Mouse (Mus musculus): ENCODE data around the gene Gpha2. TPM values are rescaled to one million over a fixed set of nuclear protein-coding genes. Genes with fewer than 3 reads are reported as not detected.
A peak's percentile ranks its signal among the peaks of the same experiment; 100 is the strongest.

The Gpha2 gene
- polyA plus RNA-seq, 1 experiment from 2014 or later, result not detected

- Histone ChIP-seq H3K36me3 (peaks cover 46% of the 10 kb centered on the region), H3K9me3 (replicated peaks) (no peaks in the 10 kb centered on the region), H3K4me1 (peaks cover 27% of the 10 kb centered on the region), H3K27me3 (ENCODE audit: low read depth, poor library complexity, severe bottlenecking) (no peaks in the 10 kb centered on the region), H3K27ac (replicated peaks) (no peak overlapping the region), H3K4me3 (peak overlapping the region; percentile 16; the same call in 1 of the 2 replicates)
- WGBS, result 85% methylated on average over 16 of the region's 16 CpGs
- no peak for DNase-seq (ENCODE audit: low spot score)
Observed at GRCm38 (mm10) chr19:6233647-6234046, 7.5 kb downstream of the Gpha2 start.

GRCm38 (mm10) chr19:6234337-6235083 is 8.3 kb downstream of the Gpha2 start:
- Histone ChIP-seq H3K4me3 (peak overlapping the region; percentile 83), H3K27ac (replicated peaks) (peak overlapping the region; percentile 94), H3K4me1 (peaks cover 27% of the 10 kb centered on the region), H3K36me3 (peaks cover 37% of the 10 kb centered on the region), H3K27me3 (ENCODE audit: low read depth, poor library complexity, severe bottlenecking) (no peaks in the 10 kb centered on the region), H3K9me3 (replicated peaks) (no peaks in the 10 kb centered on the region)
- no peak for DNase-seq (ENCODE audit: low spot score)
- WGBS, result 67% methylated on average over 11 of the region's 11 CpGs

- Histone ChIP-seq H3K36me3 (peaks cover 29% of the 10 kb centered on the region), H3K4me3 (peak within 1 kb of the TSS; percentile 83), H3K4me1 (peaks cover 27% of the 10 kb centered on the region), H3K9me3 (replicated peaks) (no peaks in the 10 kb centered on the region), H3K27me3 (ENCODE audit: low read depth, poor library complexity, severe bottlenecking) (no peaks in the 10 kb centered on the region), H3K27ac (replicated peaks) (peak within 1 kb of the TSS; percentile 94)
- peak; percentile 91 for DNase-seq (ENCODE audit: low spot score)
- WGBS, result 2% methylated on average over 48 of the region's 48 CpGs
Observed at GRCm38 (mm10) chr19:6235084-6236052, 9.2 kb downstream of the Gpha2 start, which contains the start of gene Ppp2r5b. TSS of gene Ppp2r5b (minus strand) at chr19:6235872.

GRCm38 (mm10) chr19:6236053-6236441 is 9.9 kb downstream of the Gpha2 start:
- H3K4me3 ChIP-seq, result peak overlapping the region; percentile 83
- DNase-seq (ENCODE audit: low spot score), result peak; percentile 90
- no peaks in the 10 kb centered on the region for H3K9me3 ChIP-seq (replicated peaks)
- WGBS, result under 1% methylated on average over 9 of the region's 9 CpGs
- peaks cover 22% of the 10 kb centered on the region for H3K36me3 ChIP-seq
- peaks cover 31% of the 10 kb centered on the region for H3K4me1 ChIP-seq
- H3K27ac ChIP-seq (replicated peaks), result peak overlapping the region; percentile 94
- H3K27me3 ChIP-seq (ENCODE audit: low read depth, poor library complexity, severe bottlenecking), result no peaks in the 10 kb centered on the region

- 74% methylated on average over 7 of the region's 7 CpGs for WGBS
- Histone ChIP-seq H3K4me1 (peaks cover 31% of the 10 kb centered on the region), H3K9me3 (replicated peaks) (no peaks in the 10 kb centered on the region), H3K27me3 (ENCODE audit: low read depth, poor library complexity, severe bottlenecking) (no peaks in the 10 kb centered on the region), H3K4me3 (0 out of 2 replicates have a peak overlapping the region, but pooled peaks have one; percentile 83), H3K27ac (replicated peaks) (peak overlapping the region; percentile 94), H3K36me3 (peaks cover 14% of the 10 kb centered on the region)
- DNase-seq (ENCODE audit: low spot score), result no peak
Observed at GRCm38 (mm10) chr19:6236842-6237241, 10.7 kb downstream of the Gpha2 start.

GRCm38 (mm10) chr19:6238740-6239139 is 12.6 kb downstream of the Gpha2 start:
- Histone ChIP-seq H3K9me3 (replicated peaks) (no peaks in the 10 kb centered on the region), H3K27ac (replicated peaks) (no peak overlapping the region), H3K27me3 (ENCODE audit: low read depth, poor library complexity, severe bottlenecking) (no peaks in the 10 kb centered on the region), H3K4me1 (peaks cover 49% of the 10 kb centered on the region), H3K36me3 (no peaks in the 10 kb centered on the region; the same call in 1 of the 2 replicates), H3K4me3 (no peak overlapping the region)
- DNase-seq (ENCODE audit: low spot score), result no peak

GRCm38 (mm10) chr19:6240136-6240535 is 14.0 kb downstream of the Gpha2 start:
- no peak overlapping the region for H3K4me3 ChIP-seq
- no peaks in the 10 kb centered on the region for H3K27me3 ChIP-seq (ENCODE audit: low read depth, poor library complexity, severe bottlenecking)
- peaks cover 9% of the 10 kb centered on the region for H3K36me3 ChIP-seq
- DNase-seq (ENCODE audit: low spot score), result no peak
- peak overlapping the region; percentile 15; the same call in 1 of the 2 replicates for H3K27ac ChIP-seq (replicated peaks)
- WGBS, result 79% methylated on average over 1 of the region's 1 CpGs
- H3K4me1 ChIP-seq, result peaks cover 35% of the 10 kb centered on the region
- H3K9me3 ChIP-seq (replicated peaks), result no peaks in the 10 kb centered on the region

GRCm38 (mm10) chr19:6240725-6241124 is 14.5 kb downstream of the Gpha2 start:
- Histone ChIP-seq H3K27me3 (ENCODE audit: low read depth, poor library complexity, severe bottlenecking) (no peaks in the 10 kb centered on the region), H3K4me1 (peaks cover 31% of the 10 kb centered on the region), H3K9me3 (replicated peaks) (no peaks in the 10 kb centered on the region), H3K4me3 (peak overlapping the region; percentile 70), H3K36me3 (peaks cover 15% of the 10 kb centered on the region), H3K27ac (replicated peaks) (peak overlapping the region; percentile 81)
- WGBS, result 42% methylated on average over 5 of the region's 5 CpGs
- DNase-seq (ENCODE audit: low spot score), result no peak

- peak within 1 kb of the TSS; percentile 70 for H3K4me3 ChIP-seq
- no peaks in the 10 kb centered on the region for H3K27me3 ChIP-seq (ENCODE audit: low read depth, poor library complexity, severe bottlenecking)
- WGBS, result under 1% methylated on average over 55 of the region's 55 CpGs
- peaks cover 23% of the 10 kb centered on the region for H3K36me3 ChIP-seq
- no peaks in the 10 kb centered on the region for H3K9me3 ChIP-seq (replicated peaks)
- peak within 1 kb of the TSS; percentile 81 for H3K27ac ChIP-seq (replicated peaks)
- H3K4me1 ChIP-seq, result peaks cover 28% of the 10 kb centered on the region
- peak; percentile 98 for DNase-seq (ENCODE audit: low spot score)
Observed at GRCm38 (mm10) chr19:6241274-6242107, 15.3 kb downstream of the Gpha2 start, which contains the start of gene Atg2a. TSS of gene Atg2a (plus strand) at chr19:6241668.

- Histone ChIP-seq H3K4me3 (peak overlapping the region; percentile 70), H3K27me3 (ENCODE audit: low read depth, poor library complexity, severe bottlenecking) (no peaks in the 10 kb centered on the region), H3K36me3 (peaks cover 31% of the 10 kb centered on the region), H3K9me3 (replicated peaks) (no peaks in the 10 kb centered on the region), H3K4me1 (peaks cover 22% of the 10 kb centered on the region), H3K27ac (replicated peaks) (peak overlapping the region; percentile 81)
- peak; percentile 22 for DNase-seq (ENCODE audit: low spot score)
- 6% methylated on average over 4 of the region's 4 CpGs for WGBS
Observed at GRCm38 (mm10) chr19:6242281-6242680, 16.1 kb downstream of the Gpha2 start.

- Histone ChIP-seq H3K4me3 (peak overlapping the region; percentile 70; the same call in 1 of the 2 replicates), H3K27ac (replicated peaks) (no peak overlapping the region), H3K4me1 (peaks cover 22% of the 10 kb centered on the region), H3K27me3 (ENCODE audit: low read depth, poor library complexity, severe bottlenecking) (no peaks in the 10 kb centered on the region), H3K9me3 (replicated peaks) (no peaks in the 10 kb centered on the region), H3K36me3 (peaks cover 40% of the 10 kb centered on the region)
- no peak for DNase-seq (ENCODE audit: low spot score)
- WGBS, result 82% methylated on average over 5 of the region's 5 CpGs
Observed at GRCm38 (mm10) chr19:6243226-6243625, 17.0 kb downstream of the Gpha2 start.

GRCm38 (mm10) chr19:6245806-6246205 is 19.6 kb downstream of the Gpha2 start:
- H3K27ac ChIP-seq (replicated peaks), result no peak overlapping the region
- H3K36me3 ChIP-seq, result peaks cover 61% of the 10 kb centered on the region
- peaks cover 20% of the 10 kb centered on the region for H3K4me1 ChIP-seq
- 94% methylated on average over 1 of the region's 1 CpGs for WGBS
- no peak for DNase-seq (ENCODE audit: low spot score)
- no peak overlapping the region for H3K4me3 ChIP-seq
- H3K27me3 ChIP-seq (ENCODE audit: low read depth, poor library complexity, severe bottlenecking), result no peaks in the 10 kb centered on the region
- no peaks in the 10 kb centered on the region for H3K9me3 ChIP-seq (replicated peaks)

All from midbrain, embryonic 10.5 days (tissue).